Mouse (Mus musculus) limb, embryonic 11.5 days (tissue): ENCODE results near the gene Prickle3. TPM values are rescaled to one million over a fixed set of nuclear protein-coding genes. Genes with fewer than 3 reads are reported as not detected.
A peak's percentile ranks its signal among the peaks of the same experiment; 100 is the strongest.

Experiments
- ATAC-seq: fragments of 200-750 bp; cut with Nextera tagmentation; 2 replicates; pipeline ENCODE4 v1.8.0; 2017; ENCODE audit warnings: low read depth; ENCODE audit not compliant: insufficient number of reproducible peaks, low FRiP score, low TSS enrichment
- DNase-seq: peaks from one replicate; pipeline ENCODE4 v3.0.0-alpha.2; 2015; ENCODE audit warnings: low spot score
- H3K27ac ChIP-seq: fragments of 300-500 bp; sonication (generic); replicated peaks from 2 replicates; pipeline ENCODE4 v1.5.1; 2014; ENCODE audit warnings: low read depth, mild to moderate bottlenecking, low read length
- H3K27me3 ChIP-seq: fragments of 300-500 bp; sonication (generic); 2 replicates; pipeline ENCODE4 v1.6.1; 2014; ENCODE audit warnings: mild to moderate bottlenecking, low read length, mixed read lengths; ENCODE audit not compliant: control insufficient read depth, insufficient read depth
- H3K36me3 ChIP-seq: fragments of 300-500 bp; sonication (generic); 2 replicates; pipeline ENCODE4 v1.6.1; 2014; ENCODE audit warnings: mild to moderate bottlenecking, low read length, moderate library complexity, mixed read lengths; ENCODE audit not compliant: control insufficient read depth, insufficient read depth
- H3K4me1 ChIP-seq: fragments of 300-500 bp; sonication (generic); 2 replicates; pipeline ENCODE4 v1.6.1; 2014; ENCODE audit warnings: low read length, mixed read lengths; ENCODE audit not compliant: control insufficient read depth, insufficient read depth
- H3K4me2 ChIP-seq: fragments of 300-500 bp; sonication (generic); 2 replicates; pipeline ENCODE4 v1.6.1; 2014; ENCODE audit warnings: low read depth, mild to moderate bottlenecking, moderate library complexity; ENCODE audit not compliant: severe bottlenecking
- H3K4me3 ChIP-seq: fragments of 300-500 bp; sonication (generic); 2 replicates; pipeline ENCODE4 v1.5.1; 2014; ENCODE audit warnings: low read depth, low read length
- H3K9ac ChIP-seq: fragments of 300-500 bp; sonication (generic); 2 replicates; pipeline ENCODE4 v1.6.1; 2014; ENCODE audit warnings: mild to moderate bottlenecking, low read length
- H3K9me3 ChIP-seq: fragments of 300-500 bp; sonication (generic); 2 replicates; pipeline ENCODE4 v1.6.1; 2016; ENCODE audit warnings: low read length; ENCODE audit not compliant: control insufficient read depth
- WGBS: fragments of 180-500 bp; shearing (Covaris S2); extraction: QIAGEN DNeasy Blood & Tissue Kit; methylation state at CpG from one replicate; pipeline ENCODE4 v1.1.7; 2014; 5-methylcytosine and 5-hydroxymethylcytosine counted together
- polyA plus RNA-seq: library from polyadenylated mRNA; unstranded; fragments of >200 nt; fragmentation: Nextera tagmentation; extraction: Ambion mirVana; gene quantifications from 2 replicates; pipeline ENCODE4 v1.2.1, GENCODE M21; 2014

Gene Prickle3
- polyA plus RNA-seq, 1 experiment from 2014 or later: 5.6 TPM

- H3K4me2 ChIP-seq: no peak overlapping the region
- DNase-seq (no peak), ATAC-seq (no peak)
- H3K27ac ChIP-seq: no peak overlapping the region
- H3K9ac ChIP-seq: no peak overlapping the region
- H3K36me3 ChIP-seq: no peaks in the 10 kb centered on the region
- WGBS: 82% methylated on average over 3 of the region's 3 CpGs
- no peaks in the 10 kb centered on the region for H3K9me3 ChIP-seq
- no peaks in the 10 kb centered on the region for H3K27me3 ChIP-seq
- H3K4me3 ChIP-seq: no peak overlapping the region
- H3K4me1 ChIP-seq: no peaks in the 10 kb centered on the region
Measured at GRCm38 (mm10) chrX:7662936-7663335, 5.9 kb downstream of the Prickle3 start.

DNA sequence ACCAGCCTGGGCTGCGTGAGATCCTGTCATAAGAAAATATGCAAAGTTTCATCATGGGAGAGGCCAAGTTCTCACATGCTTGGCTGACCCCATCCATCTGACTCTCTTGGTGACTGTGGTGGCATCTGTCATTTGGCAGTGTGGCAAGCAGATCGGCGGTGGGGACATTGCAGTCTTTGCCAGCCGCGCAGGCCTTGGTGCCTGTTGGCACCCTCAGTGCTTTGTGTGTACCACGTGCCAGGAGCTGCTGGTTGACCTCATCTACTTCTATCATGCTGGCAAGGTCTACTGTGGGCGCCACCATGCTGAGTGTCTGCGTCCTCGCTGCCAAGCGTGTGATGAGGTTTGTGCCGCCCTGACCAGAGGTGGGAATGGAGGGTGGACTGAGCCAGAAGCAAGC lies 7.7 kb downstream of the Prickle3 start:
- no peaks in the 10 kb centered on the region for H3K27me3 ChIP-seq
- ATAC-seq (no peak), DNase-seq (no peak)
- H3K4me2 ChIP-seq: no peak overlapping the region
- H3K4me3 ChIP-seq: no peak overlapping the region
- H3K9ac ChIP-seq: no peak overlapping the region
- no peak overlapping the region for H3K27ac ChIP-seq
- H3K36me3 ChIP-seq: no peaks in the 10 kb centered on the region
- H3K4me1 ChIP-seq: no peaks in the 10 kb centered on the region
- no peaks in the 10 kb centered on the region for H3K9me3 ChIP-seq
- WGBS: 90% methylated on average over 11 of the region's 11 CpGs

GRCm38 (mm10) chrX:7665739-7666502 lies 8.9 kb downstream of the Prickle3 start:
- H3K4me2 ChIP-seq: no peak overlapping the region
- no peaks in the 10 kb centered on the region for H3K9me3 ChIP-seq
- no peaks in the 10 kb centered on the region for H3K36me3 ChIP-seq
- H3K9ac ChIP-seq: no peak overlapping the region
- DNase-seq: no peak
- no peaks in the 10 kb centered on the region for H3K27me3 ChIP-seq
- no peaks in the 10 kb centered on the region for H3K4me1 ChIP-seq
- ATAC-seq: no peak
- no peak overlapping the region for H3K4me3 ChIP-seq
- whole genome bisulfite sequencing: 77% methylated on average over 21 of the region's 21 CpGs
- no peak overlapping the region for H3K27ac ChIP-seq

GRCm38 (mm10) chrX:7670390-7670881 lies 13.4 kb downstream of the Prickle3 start:
- WGBS: 18% methylated on average over 14 of the region's 19 CpGs
- H3K36me3 ChIP-seq: no peaks in the 10 kb centered on the region
- no peaks in the 10 kb centered on the region for H3K27me3 ChIP-seq
- no peak overlapping the region for H3K27ac ChIP-seq
- H3K4me2 ChIP-seq: peak overlapping the region; percentile 56
- ATAC-seq: peak; percentile 71
- no peaks in the 10 kb centered on the region for H3K4me1 ChIP-seq
- H3K9me3 ChIP-seq: no peaks in the 10 kb centered on the region; the same call in 1 of the 2 replicates
- peak; percentile 59 for DNase-seq
- peak overlapping the region; percentile 42 for H3K4me3 ChIP-seq
- H3K9ac ChIP-seq: peak overlapping the region; percentile 28

DNA sequence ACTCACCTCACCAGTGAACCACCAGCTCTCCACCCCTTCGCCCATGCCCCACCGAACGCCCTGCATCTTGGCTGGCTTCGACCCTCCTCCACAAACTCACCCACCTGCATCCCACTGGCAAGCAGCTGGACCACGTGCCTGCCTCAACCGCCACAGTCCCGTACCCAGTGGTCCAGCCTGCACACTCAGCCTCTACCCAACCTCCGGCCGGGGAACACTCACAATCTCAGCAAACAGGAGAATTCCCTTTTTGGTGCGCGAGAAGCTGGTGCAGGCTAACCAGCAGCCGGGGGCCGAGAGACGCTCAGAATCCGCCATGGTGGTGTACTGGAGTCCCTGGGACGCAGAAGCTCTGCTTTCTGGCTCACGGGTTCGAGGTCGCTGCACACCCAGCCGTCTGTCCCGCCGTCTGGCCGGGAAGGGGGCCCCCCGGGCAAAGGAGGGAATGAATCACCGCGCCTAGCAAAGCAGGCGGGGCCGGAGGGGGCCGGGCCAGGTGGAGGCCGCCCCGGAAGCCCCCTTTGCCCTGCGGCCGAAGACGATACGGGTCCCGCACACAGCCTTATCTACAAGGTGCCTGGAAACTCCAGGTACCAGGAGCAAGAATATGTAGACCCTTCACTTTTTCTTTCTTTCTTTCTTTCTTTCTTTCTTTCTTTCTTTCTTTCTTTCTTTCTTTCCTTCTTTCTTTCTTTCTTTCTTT lies 14.0 kb downstream of the Prickle3 start, which contains the start of gene Plp2:
TSS of gene Plp2 (minus strand) at position 470 of the 703 bp plus-strand sequence.
- peak within 1 kb of the TSS; percentile 56 for H3K4me2 ChIP-seq
- H3K9ac ChIP-seq: peak within 1 kb of the TSS; percentile 28
- DNase-seq (peak; percentile 48), ATAC-seq (peak; percentile 15; the same call in 1 of the 2 replicates)
- no peaks in the 10 kb centered on the region for H3K27me3 ChIP-seq
- WGBS: 19% methylated on average over 25 of the region's 36 CpGs
- peak within 1 kb of the TSS; percentile 42 for H3K4me3 ChIP-seq
- H3K4me1 ChIP-seq: no peaks in the 10 kb centered on the region
- H3K36me3 ChIP-seq: no peaks in the 10 kb centered on the region
- no peak within 1 kb of the TSS for H3K27ac ChIP-seq
- H3K9me3 ChIP-seq: no peaks in the 10 kb centered on the region; the same call in 1 of the 2 replicates

GRCm38 (mm10) chrX:7672739-7673138 lies 15.7 kb downstream of the Prickle3 start:
- no peak for DNase-seq
- no peak overlapping the region for H3K9ac ChIP-seq
- whole genome bisulfite sequencing: 31% methylated on average over 6 of the region's 6 CpGs

GRCm38 (mm10) chrX:7673578-7674281 lies 16.7 kb downstream of the Prickle3 start:
- ATAC-seq (no peak), DNase-seq (no peak)
- no peaks in the 10 kb centered on the region for H3K36me3 ChIP-seq
- H3K4me2 ChIP-seq: no peak overlapping the region
- H3K4me1 ChIP-seq: no peaks in the 10 kb centered on the region
- H3K4me3 ChIP-seq: no peak overlapping the region
- no peak overlapping the region for H3K27ac ChIP-seq
- WGBS: 25% methylated on average over 12 of the region's 12 CpGs
- no peaks in the 10 kb centered on the region; the same call in 1 of the 2 replicates for H3K9me3 ChIP-seq
- H3K27me3 ChIP-seq: no peaks in the 10 kb centered on the region
- H3K9ac ChIP-seq: no peak overlapping the region

More at GRCm38 (mm10) chrX:7672739-7673138, 15.7 kb downstream of the Prickle3 start:
- Histone ChIP-seq H3K4me2 (no peak overlapping the region), H3K4me3 (no peak overlapping the region), H3K36me3 (no peaks in the 10 kb centered on the region), H3K27ac (no peak overlapping the region), H3K27me3 (no peaks in the 10 kb centered on the region), H3K4me1 (no peaks in the 10 kb centered on the region), H3K9me3 (no peaks in the 10 kb centered on the region; the same call in 1 of the 2 replicates)
- no peak for ATAC-seq
